Mouse (Mus musculus) midbrain, embryonic 13.5 days (tissue): ENCODE data around the gene Ifrd2. TPM values are rescaled to one million over a fixed set of nuclear protein-coding genes. Genes with fewer than 3 reads are reported as not detected.

Source experiments
- ATAC-seq: fragments of 200-750 bp; cut with Nextera tagmentation; 2 replicates; pipeline ENCODE4 v1.8.0; 2017; ENCODE audit warnings: mild to moderate bottlenecking, moderate TSS enrichment, moderate library complexity
- H3K27ac ChIP-seq: fragments of 300-500 bp; sonication (generic); 2 replicates; pipeline ENCODE4 v1.5.1; 2015; ENCODE audit warnings: inconsistent platforms, mild to moderate bottlenecking, moderate library complexity
- H3K27me3 ChIP-seq: fragments of 300-500 bp; sonication (generic); 2 replicates; pipeline ENCODE4 v1.6.1; 2015; ENCODE audit warnings: mild to moderate bottlenecking, inconsistent platforms
- H3K36me3 ChIP-seq: fragments of 300-500 bp; sonication (generic); 2 replicates; pipeline ENCODE4 v1.6.1; 2015; ENCODE audit warnings: mild to moderate bottlenecking, inconsistent platforms
- H3K4me1 ChIP-seq: fragments of 300-500 bp; sonication (generic); replicated peaks from 2 replicates; pipeline ENCODE4 v1.6.1; 2015; ENCODE audit warnings: inconsistent platforms
- H3K4me2 ChIP-seq: fragments of 300-500 bp; sonication (generic); replicated peaks from 2 replicates; pipeline ENCODE4 v1.6.1; 2015; ENCODE audit warnings: moderate library complexity, mild to moderate bottlenecking, inconsistent platforms
- H3K4me3 ChIP-seq: fragments of 300-500 bp; sonication (generic); replicated peaks from 2 replicates; pipeline ENCODE4 v1.5.1; 2015; ENCODE audit warnings: mild to moderate bottlenecking, inconsistent platforms
- H3K9ac ChIP-seq: fragments of 300-500 bp; sonication (generic); replicated peaks from 2 replicates; pipeline ENCODE4 v1.6.1; 2015; ENCODE audit warnings: mild to moderate bottlenecking, inconsistent platforms
- H3K9me3 ChIP-seq: fragments of 300-500 bp; sonication (generic); 2 replicates; pipeline ENCODE4 v1.6.1; 2016; ENCODE audit warnings: mild to moderate bottlenecking, inconsistent platforms
- WGBS: fragments of 180-500 bp; shearing (Covaris S2); methylation state at CpG from one replicate; pipeline ENCODE4 v1.1.7; 2015; 5-methylcytosine and 5-hydroxymethylcytosine counted together
- polyA plus RNA-seq: library from polyadenylated mRNA; unstranded; fragments of >200 nt; fragmentation: Nextera tagmentation; extraction: Ambion mirVana; gene quantifications from 2 replicates; pipeline ENCODE4 v1.2.1, GENCODE M21; 2015

Gene Ifrd2
- polyA plus RNA-seq, 1 experiment from 2014 or later: 14.7 TPM

DNA sequence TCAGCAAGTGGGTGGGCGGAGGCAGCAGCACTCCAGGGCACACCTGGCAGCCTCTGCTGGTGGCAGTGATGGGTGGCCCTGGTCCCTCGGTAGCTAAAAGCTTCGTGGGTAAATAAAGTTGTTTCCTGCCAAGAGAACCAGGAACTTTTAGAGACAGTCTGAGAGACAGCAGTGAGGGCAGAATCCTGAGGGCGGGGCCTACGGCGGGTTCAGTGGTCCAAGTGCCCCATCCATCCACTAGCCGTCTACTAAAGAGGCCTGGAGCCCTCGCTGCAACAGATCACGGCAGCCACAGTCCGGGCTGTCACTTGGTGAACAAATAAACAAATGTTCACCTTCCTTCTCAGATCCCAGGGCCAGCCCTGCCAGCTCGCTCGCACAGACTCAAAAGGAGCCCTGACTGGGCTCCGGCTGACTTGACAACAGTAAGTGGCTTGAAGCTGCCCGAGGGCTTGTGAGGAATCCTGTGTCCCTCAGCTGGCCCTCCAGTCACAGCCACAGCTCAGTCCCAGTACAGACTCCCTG is 42.5 kb downstream of the Ifrd2 start:
- Histone ChIP-seq H3K9ac (peak overlapping the region; percentile 71), H3K4me1 (peaks cover 93% of the 10 kb centered on the region), H3K36me3 (peaks cover 6% of the 10 kb centered on the region), H3K9me3 (no peaks in the 10 kb centered on the region), H3K4me2 (peak overlapping the region; percentile 90), H3K27me3 (no peaks in the 10 kb centered on the region), H3K27ac (peak overlapping the region; percentile 98), H3K4me3 (peak overlapping the region; percentile 25)
- WGBS: 2% methylated on average over 14 of the region's 14 CpGs
- ATAC-seq: peak; percentile 7

- no peaks in the 10 kb centered on the region for H3K9me3 ChIP-seq
- H3K36me3 ChIP-seq: 0 out of 2 replicates have a peak, but pooled peaks cover under 1% of the 10 kb centered on the region
- peak overlapping the region; percentile 98 for H3K27ac ChIP-seq
- H3K4me2 ChIP-seq: peak overlapping the region; percentile 90
- WGBS: 0% methylated on average over 4 of the region's 4 CpGs
- no peaks in the 10 kb centered on the region for H3K27me3 ChIP-seq
- H3K9ac ChIP-seq: peak overlapping the region; percentile 71
- H3K4me3 ChIP-seq: peak overlapping the region; percentile 25
- peaks cover 87% of the 10 kb centered on the region for H3K4me1 ChIP-seq
- ATAC-seq: peak; percentile 41
These were observed 43.1 kb downstream of the Ifrd2 start for GRCm38 (mm10) chr9:107630576-107630975.

DNA sequence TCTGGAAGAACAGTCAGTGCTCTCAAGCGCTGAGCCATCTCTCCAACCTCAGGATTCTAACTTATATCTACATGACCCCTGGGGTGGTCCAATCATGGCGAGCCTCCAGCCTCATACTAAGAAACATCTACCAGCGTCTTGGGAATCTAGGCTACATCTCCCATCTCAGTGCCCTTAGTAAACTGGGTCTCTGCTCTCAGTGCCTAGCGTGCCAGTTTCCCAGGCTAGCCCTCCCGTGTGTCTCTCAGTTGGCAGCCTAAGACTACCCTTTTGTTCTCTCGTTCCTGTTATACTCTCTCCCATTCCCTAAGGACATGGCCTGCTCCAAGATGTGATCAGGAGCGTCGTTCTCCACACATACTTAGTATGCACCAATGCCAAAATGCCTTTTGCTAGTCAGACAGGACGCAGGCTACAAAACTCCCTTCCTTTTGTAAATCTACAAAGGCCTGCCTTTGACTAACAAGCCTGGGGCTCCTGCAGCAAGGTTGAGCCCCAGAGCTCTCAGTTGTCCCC is 43.9 kb downstream of the Ifrd2 start:
- Histone ChIP-seq H3K4me3 (peak overlapping the region; percentile 87), H3K4me1 (peaks cover 85% of the 10 kb centered on the region), H3K27me3 (no peaks in the 10 kb centered on the region), H3K27ac (peak overlapping the region; percentile 98), H3K36me3 (no peaks in the 10 kb centered on the region), H3K9ac (peak overlapping the region; percentile 97), H3K4me2 (peak overlapping the region; percentile 90), H3K9me3 (no peaks in the 10 kb centered on the region)
- 27% methylated on average over 9 of the region's 9 CpGs for WGBS
- ATAC-seq: no peak

DNA sequence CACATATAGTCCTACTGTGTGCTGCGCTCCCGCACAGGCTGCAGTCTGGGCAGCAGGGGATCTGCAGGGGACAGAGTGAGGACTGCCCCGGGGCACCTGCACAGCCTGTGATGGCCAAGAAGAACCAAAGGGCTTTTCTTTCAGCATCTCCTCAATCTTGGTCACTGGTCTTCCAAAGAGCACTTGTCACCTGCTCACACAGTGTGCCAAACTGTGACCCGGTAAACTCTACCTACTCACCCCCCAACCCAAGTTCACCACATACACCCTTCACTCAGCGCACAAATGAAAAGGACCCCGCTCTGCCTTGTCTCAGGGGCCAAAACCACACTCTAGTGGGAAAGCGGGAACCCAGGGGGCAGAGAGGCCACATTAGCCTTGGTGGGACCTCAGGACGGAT is 44.4 kb downstream of the Ifrd2 start:
- Histone ChIP-seq H3K27me3 (no peaks in the 10 kb centered on the region), H3K4me3 (peak overlapping the region; percentile 87), H3K9ac (peak overlapping the region; percentile 97), H3K4me2 (peak overlapping the region; percentile 90), H3K4me1 (peaks cover 85% of the 10 kb centered on the region), H3K27ac (peak overlapping the region; percentile 98), H3K9me3 (no peaks in the 10 kb centered on the region), H3K36me3 (no peaks in the 10 kb centered on the region)
- ATAC-seq: no peak
- 50% methylated on average over 8 of the region's 8 CpGs for WGBS

- H3K36me3 ChIP-seq: no peaks in the 10 kb centered on the region
- peak overlapping the region; percentile 98 for H3K27ac ChIP-seq
- H3K9me3 ChIP-seq: no peaks in the 10 kb centered on the region
- peak overlapping the region; percentile 97 for H3K9ac ChIP-seq
- H3K4me3 ChIP-seq: peak overlapping the region; percentile 87
- no peak for ATAC-seq
- H3K4me1 ChIP-seq: peaks cover 85% of the 10 kb centered on the region
- H3K4me2 ChIP-seq: peak overlapping the region; percentile 90
- WGBS: 17% methylated on average over 6 of the region's 6 CpGs
- no peaks in the 10 kb centered on the region for H3K27me3 ChIP-seq
These were observed 45.0 kb downstream of the Ifrd2 start for GRCm38 (mm10) chr9:107632478-107632877.

DNA sequence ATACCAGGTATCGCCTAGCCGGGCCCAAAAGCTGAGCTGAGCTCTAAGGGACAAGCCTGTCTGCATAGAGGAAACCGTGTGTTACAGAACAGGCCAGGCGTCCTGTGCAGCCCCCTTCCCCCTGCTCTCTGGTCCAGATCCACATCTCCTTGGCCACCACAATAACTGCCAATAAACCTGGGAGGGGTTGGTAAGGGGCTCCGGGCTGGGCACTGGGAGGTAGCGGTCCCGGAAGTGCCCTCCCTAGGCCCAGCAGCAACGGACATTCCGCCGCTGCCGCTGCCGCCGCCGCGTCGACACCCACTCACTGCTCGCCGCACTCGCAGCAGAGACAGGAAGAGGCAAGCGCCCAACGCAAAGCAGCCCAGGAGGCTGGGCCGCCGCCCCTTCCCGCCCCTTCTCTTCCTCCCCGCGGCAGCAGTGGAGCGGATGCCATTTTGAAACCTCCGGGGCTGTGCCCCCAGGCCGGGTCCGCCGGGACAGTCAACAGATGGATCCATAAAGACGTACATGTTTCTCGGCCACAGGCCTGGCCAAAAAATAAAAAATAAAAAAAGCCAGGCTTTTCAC is 45.7 kb downstream of the Ifrd2 start:
- Histone ChIP-seq H3K9ac (peak overlapping the region; percentile 97), H3K9me3 (no peaks in the 10 kb centered on the region), H3K4me1 (peaks cover 83% of the 10 kb centered on the region), H3K4me3 (peak overlapping the region; percentile 87), H3K36me3 (no peaks in the 10 kb centered on the region), H3K27ac (peak overlapping the region; percentile 98), H3K4me2 (peak overlapping the region; percentile 90), H3K27me3 (no peaks in the 10 kb centered on the region)
- ATAC-seq: no peak
- WGBS: under 1% methylated on average over 33 of the region's 33 CpGs

- Histone ChIP-seq H3K9me3 (no peaks in the 10 kb centered on the region), H3K9ac (peak overlapping the region; percentile 97), H3K36me3 (no peaks in the 10 kb centered on the region), H3K27me3 (no peaks in the 10 kb centered on the region), H3K4me2 (peak overlapping the region; percentile 90), H3K27ac (peak overlapping the region; percentile 98), H3K4me1 (peaks cover 77% of the 10 kb centered on the region), H3K4me3 (peak overlapping the region; percentile 87)
- 2% methylated on average over 15 of the region's 15 CpGs for WGBS
- no peak for ATAC-seq
These were observed 46.4 kb downstream of the Ifrd2 start for GRCm38 (mm10) chr9:107633661-107634405.

GRCm38 (mm10) chr9:107634406-107635278 is 47.2 kb downstream of the Ifrd2 start:
- Histone ChIP-seq H3K4me3 (peak overlapping the region; percentile 87), H3K27ac (peak overlapping the region; percentile 98), H3K36me3 (no peaks in the 10 kb centered on the region), H3K9me3 (no peaks in the 10 kb centered on the region), H3K27me3 (no peaks in the 10 kb centered on the region), H3K9ac (peak overlapping the region; percentile 97), H3K4me1 (peaks cover 69% of the 10 kb centered on the region), H3K4me2 (peak overlapping the region; percentile 90)
- under 1% methylated on average over 30 of the region's 35 CpGs for WGBS
- no peak for ATAC-seq

- Histone ChIP-seq H3K36me3 (no peaks in the 10 kb centered on the region), H3K9me3 (no peaks in the 10 kb centered on the region), H3K9ac (peak within 1 kb of the TSS; percentile 97), H3K27ac (peak within 1 kb of the TSS; percentile 98), H3K4me2 (peak within 1 kb of the TSS; percentile 90), H3K27me3 (no peaks in the 10 kb centered on the region), H3K4me1 (peaks cover 67% of the 10 kb centered on the region), H3K4me3 (peak within 1 kb of the TSS; percentile 87)
- 6% methylated on average over 22 of the region's 38 CpGs for WGBS
- ATAC-seq: peak; percentile 83
These were observed 48.0 kb downstream of the Ifrd2 start, which contains the start of gene Gnai2 for GRCm38 (mm10) chr9:107635279-107636028. Gene Gnai2 (minus strand): TSS chr9:107635367.

- peak overlapping the region; percentile 17 for H3K9ac ChIP-seq
- peaks cover 66% of the 10 kb centered on the region for H3K4me1 ChIP-seq
- H3K27ac ChIP-seq: peak overlapping the region; percentile 89
- H3K36me3 ChIP-seq: no peaks in the 10 kb centered on the region
- no peak overlapping the region; the same call in 1 of the 2 replicates for H3K4me3 ChIP-seq
- peak; percentile 67 for ATAC-seq
- H3K27me3 ChIP-seq: no peaks in the 10 kb centered on the region
- peak overlapping the region; percentile 37 for H3K4me2 ChIP-seq
- H3K9me3 ChIP-seq: no peaks in the 10 kb centered on the region
- 4% methylated on average over 7 of the region's 7 CpGs for WGBS
These were observed 49.6 kb downstream of the Ifrd2 start for GRCm38 (mm10) chr9:107637070-107637469.

DNA sequence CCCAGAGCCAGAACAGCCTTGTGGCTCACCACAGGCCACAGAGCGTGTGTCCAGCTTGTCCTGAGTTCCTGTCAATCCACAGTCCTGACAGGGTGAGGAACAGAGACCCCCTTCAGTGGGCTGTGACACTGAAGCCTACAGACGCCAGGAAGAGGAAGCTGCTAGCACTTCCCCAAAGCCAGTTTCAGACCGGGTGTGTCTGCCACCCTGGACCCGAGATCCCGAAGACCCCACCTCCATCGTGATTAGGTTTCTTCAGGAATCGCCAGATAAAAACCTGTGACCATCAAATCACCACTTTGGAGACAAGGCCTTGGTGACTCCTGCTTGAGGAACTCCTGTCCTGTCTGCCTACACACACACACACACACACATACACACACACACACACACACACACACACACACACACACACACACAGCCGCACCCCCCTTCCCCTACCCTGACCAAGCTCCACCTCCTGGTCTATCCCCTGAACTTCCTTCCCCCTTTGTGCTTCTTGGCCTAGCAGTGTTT is 52.9 kb downstream of the Ifrd2 start:
- H3K4me2 ChIP-seq: no peak overlapping the region
- peaks cover 58% of the 10 kb centered on the region for H3K4me1 ChIP-seq
- no peaks in the 10 kb centered on the region for H3K9me3 ChIP-seq
- H3K36me3 ChIP-seq: no peaks in the 10 kb centered on the region
- no peak overlapping the region for H3K27ac ChIP-seq
- H3K9ac ChIP-seq: no peak overlapping the region
- no peaks in the 10 kb centered on the region for H3K27me3 ChIP-seq
- ATAC-seq: no peak
- no peak overlapping the region for H3K4me3 ChIP-seq
- WGBS: 37% methylated on average over 7 of the region's 8 CpGs
